Mouse (Mus musculus) lung, postnatal 0 days (tissue): Measurements from ENCODE around the gene Atp7a.

Experiments
- CTCF ChIP-seq: IDR thresholded peaks from 2 replicates; pipeline ENCODE4 v1.5.1; 2016; ENCODE audit warnings: antibody characterized with exemption, mild to moderate bottlenecking
- EP300 ChIP-seq: IDR thresholded peaks from 2 replicates; pipeline ENCODE4 v1.6.1; 2016; ENCODE audit warnings: antibody characterized with exemption, mild to moderate bottlenecking, control low read depth

DNA sequence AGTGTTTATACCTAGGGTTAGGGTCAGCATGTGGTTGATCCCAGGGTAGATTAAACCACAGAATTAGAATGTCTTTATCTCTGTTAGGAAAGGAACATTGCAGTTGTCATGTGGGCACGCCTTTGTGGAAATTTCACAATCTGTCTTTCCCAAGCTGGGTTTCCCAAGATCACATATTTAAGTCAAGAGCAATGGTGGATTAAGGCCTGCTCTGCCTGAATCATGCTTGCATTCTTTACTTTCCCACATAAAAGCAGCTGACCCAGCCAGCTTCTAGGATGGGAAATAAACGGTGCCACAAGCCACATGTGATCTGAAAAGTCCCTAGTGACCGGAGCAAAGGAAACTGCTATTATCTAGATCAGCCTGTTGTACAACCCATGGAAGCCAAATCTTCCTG is 122.4 kb downstream of the Atp7a start:
- TF ChIP-seq CTCF, result no peak
- TF ChIP-seq EP300, result peak; percentile 28; the same call in 1 of the 2 replicates
